Mouse (Mus musculus): ENCODE measurements at regions not wholly inside any gene's neighbourhood (a gene's known extent, or its start where the extent isn't known, plus 50 kb on each side); places are given as distances from the start of the nearest gene placed in this dataset.
A peak's percentile ranks its signal among the peaks of the same experiment; 100 is the strongest.

- no peak overlapping the region for H3K4me3 ChIP-seq
- WGBS: 5% methylated on average over 10 of the region's 10 CpGs
- H3K27ac ChIP-seq (replicated peaks): peak overlapping the region; percentile 100
- peak overlapping the region; percentile 24; the same call in 1 of the 2 replicates for H3K4me2 ChIP-seq (replicated peaks)
- H3K9me3 ChIP-seq: no peaks in the 10 kb centered on the region
- H3K4me1 ChIP-seq: peaks cover 83% of the 10 kb centered on the region
- no peak for ATAC-seq (ENCODE audit: low FRiP score, low read depth)
- peak overlapping the region; percentile 56; the same call in 1 of the 2 replicates for H3K9ac ChIP-seq (replicated peaks)
- H3K27me3 ChIP-seq: no peaks in the 10 kb centered on the region
- no peaks in the 10 kb centered on the region for H3K36me3 ChIP-seq
Observed at GRCm38 (mm10) chr2:30723059-30723587, 80.3 kb downstream of the 1700001O22Rik start.

DNA sequence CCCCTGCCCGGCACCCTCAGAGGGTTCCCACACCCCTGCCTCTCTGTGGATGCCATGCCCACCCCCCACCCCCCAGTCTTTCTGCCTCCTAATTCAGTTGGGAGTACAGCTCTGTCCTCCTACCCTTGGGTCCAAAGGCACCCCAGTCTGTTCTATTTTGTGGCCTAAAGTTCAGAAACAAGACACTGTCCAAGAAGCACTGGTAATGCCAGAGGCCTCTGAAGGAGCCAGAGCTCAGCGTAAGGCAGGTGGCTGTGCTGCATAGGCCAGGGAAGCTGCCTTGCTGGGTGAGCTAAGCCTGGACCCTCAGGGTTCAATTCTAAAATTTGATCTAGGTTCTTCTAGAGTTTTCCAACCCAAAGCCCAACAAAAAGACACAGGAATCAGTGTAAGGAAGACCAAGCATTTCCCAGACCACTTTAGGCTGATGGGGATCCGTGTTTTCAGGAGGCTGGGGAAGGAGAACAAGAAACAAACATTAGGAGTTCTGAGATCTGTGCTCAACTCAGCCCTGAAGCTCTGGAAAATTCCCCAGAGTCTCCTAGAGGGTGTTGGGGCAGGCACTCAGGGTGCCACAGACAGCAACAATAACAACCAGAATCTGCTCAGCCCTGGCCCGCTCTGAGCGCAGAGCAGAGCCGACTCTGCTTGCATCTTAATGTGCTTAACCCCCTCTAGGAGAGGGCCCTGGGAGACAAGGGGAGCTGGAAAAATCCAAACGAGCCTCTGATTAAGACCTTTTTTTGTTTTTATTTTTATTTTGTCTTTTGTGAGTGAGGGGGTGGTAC, 81.0 kb downstream of the 1700001O22Rik start:
- Histone ChIP-seq H3K27ac (replicated peaks) (peak overlapping the region; percentile 100), H3K4me2 (replicated peaks) (peak overlapping the region; percentile 24; the same call in 1 of the 2 replicates), H3K36me3 (no peaks in the 10 kb centered on the region), H3K9ac (replicated peaks) (peak overlapping the region; percentile 56), H3K4me1 (peaks cover 90% of the 10 kb centered on the region), H3K4me3 (no peak overlapping the region), H3K9me3 (no peaks in the 10 kb centered on the region), H3K27me3 (no peaks in the 10 kb centered on the region)
- 7% methylated on average over 7 of the region's 7 CpGs for WGBS
- ATAC-seq (ENCODE audit: low FRiP score, low read depth): no peak

- Histone ChIP-seq H3K4me2 (replicated peaks) (peak overlapping the region; percentile 24; the same call in 1 of the 2 replicates), H3K9me3 (no peaks in the 10 kb centered on the region), H3K27me3 (no peaks in the 10 kb centered on the region), H3K9ac (replicated peaks) (peak overlapping the region; percentile 56), H3K4me3 (no peak overlapping the region), H3K27ac (replicated peaks) (peak overlapping the region; percentile 100), H3K4me1 (peaks cover 97% of the 10 kb centered on the region), H3K36me3 (no peaks in the 10 kb centered on the region)
- WGBS: 6% methylated on average over 12 of the region's 12 CpGs
- peak; percentile 77 for ATAC-seq (ENCODE audit: low FRiP score, low read depth)
Observed at GRCm38 (mm10) chr2:30721473-30722262, 81.8 kb downstream of the 1700001O22Rik start.

DNA sequence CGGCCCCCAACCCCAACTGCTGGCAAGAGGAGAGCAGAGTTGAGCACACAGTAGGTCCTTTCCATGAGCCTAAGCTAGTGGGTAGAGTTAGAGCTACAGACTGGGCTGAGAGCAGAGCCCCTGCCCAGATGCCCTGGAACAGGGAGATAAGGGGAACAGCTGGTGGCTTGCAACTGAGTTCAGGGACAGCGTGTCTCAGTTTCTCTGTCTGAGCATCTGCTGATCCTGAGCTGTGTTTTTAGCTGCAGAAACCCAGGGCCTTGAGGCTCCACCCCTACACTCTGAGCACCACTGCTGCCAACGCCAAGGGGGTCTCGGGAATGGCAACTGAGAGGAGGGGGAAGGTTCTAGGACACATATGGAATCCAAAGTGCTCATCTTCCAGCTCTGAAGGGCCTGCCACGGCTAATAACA, 82.4 kb downstream of the 1700001O22Rik start:
- WGBS: 54% methylated on average over 5 of the region's 5 CpGs
- H3K4me2 ChIP-seq (replicated peaks): peak overlapping the region; percentile 57; the same call in 1 of the 2 replicates

GRCm38 (mm10) chr2:30720291-30720690, 83.2 kb downstream of the 1700001O22Rik start:
- H3K27me3 ChIP-seq: no peaks in the 10 kb centered on the region

More for the DNA sequence above, 82.4 kb downstream of the 1700001O22Rik start:
- Histone ChIP-seq H3K27me3 (no peaks in the 10 kb centered on the region), H3K9me3 (no peaks in the 10 kb centered on the region), H3K27ac (replicated peaks) (peak overlapping the region; percentile 100), H3K4me3 (no peak overlapping the region), H3K4me1 (peaks cover 97% of the 10 kb centered on the region), H3K36me3 (no peaks in the 10 kb centered on the region), H3K9ac (replicated peaks) (peak overlapping the region; percentile 80)
- ATAC-seq (ENCODE audit: low FRiP score, low read depth): no peak

GRCm38 (mm10) chr2:30719611-30720290, 83.7 kb downstream of the 1700001O22Rik start:
- Histone ChIP-seq H3K4me3 (peak overlapping the region; percentile 28), H3K4me2 (replicated peaks) (peak overlapping the region; percentile 57), H3K4me1 (peaks cover 87% of the 10 kb centered on the region), H3K9ac (replicated peaks) (peak overlapping the region; percentile 80), H3K9me3 (no peaks in the 10 kb centered on the region), H3K27me3 (no peaks in the 10 kb centered on the region), H3K36me3 (no peaks in the 10 kb centered on the region), H3K27ac (replicated peaks) (peak overlapping the region; percentile 100)
- ATAC-seq (ENCODE audit: low FRiP score, low read depth): no peak
- 15% methylated on average over 8 of the region's 8 CpGs for WGBS

More at GRCm38 (mm10) chr2:30720291-30720690, 83.2 kb downstream of the 1700001O22Rik start:
- peak overlapping the region; percentile 100 for H3K27ac ChIP-seq (replicated peaks)
- H3K4me2 ChIP-seq (replicated peaks): peak overlapping the region; percentile 57
- peak overlapping the region; percentile 28 for H3K4me3 ChIP-seq
- ATAC-seq (ENCODE audit: low FRiP score, low read depth): no peak
- WGBS: 23% methylated on average over 5 of the region's 5 CpGs
- peaks cover 93% of the 10 kb centered on the region for H3K4me1 ChIP-seq
- H3K9me3 ChIP-seq: no peaks in the 10 kb centered on the region
- no peaks in the 10 kb centered on the region for H3K36me3 ChIP-seq
- peak overlapping the region; percentile 80 for H3K9ac ChIP-seq (replicated peaks)

GRCm38 (mm10) chr2:30718741-30719381, 84.6 kb downstream of the 1700001O22Rik start:
- peak; percentile 7 for ATAC-seq (ENCODE audit: low FRiP score, low read depth)
- WGBS: under 1% methylated on average over 26 of the region's 29 CpGs

DNA sequence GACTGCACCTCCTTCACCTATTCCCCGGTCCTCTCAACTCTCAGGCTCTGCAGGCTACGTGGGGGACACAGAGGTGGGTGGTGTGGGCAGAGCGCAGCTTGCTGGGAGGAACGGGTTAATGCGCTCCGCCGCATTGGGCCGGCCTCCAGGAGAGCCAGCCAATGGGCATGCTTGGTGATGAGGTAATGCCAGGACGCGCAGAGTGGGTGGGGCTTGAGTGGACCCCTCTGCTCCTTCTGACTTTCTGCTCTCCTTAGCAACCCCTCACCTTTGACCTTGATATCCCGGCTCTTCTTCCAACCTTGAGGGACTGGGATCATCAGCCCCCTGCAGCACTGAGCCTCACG, 85.2 kb downstream of the 1700001O22Rik start:
- Histone ChIP-seq H3K9ac (replicated peaks) (peak overlapping the region; percentile 49; the same call in 1 of the 2 replicates), H3K4me3 (peak overlapping the region; percentile 28), H3K4me1 (peaks cover 80% of the 10 kb centered on the region), H3K4me2 (replicated peaks) (peak overlapping the region; percentile 57), H3K27me3 (no peaks in the 10 kb centered on the region), H3K9me3 (no peaks in the 10 kb centered on the region), H3K36me3 (no peaks in the 10 kb centered on the region), H3K27ac (replicated peaks) (peak overlapping the region; percentile 100)
- peak; percentile 69 for ATAC-seq (ENCODE audit: low FRiP score, low read depth)
- whole genome bisulfite sequencing: 0% methylated on average over 12 of the region's 12 CpGs

More at GRCm38 (mm10) chr2:30718741-30719381, 84.6 kb downstream of the 1700001O22Rik start:
- peak overlapping the region; percentile 28 for H3K4me3 ChIP-seq
- peak overlapping the region; percentile 100 for H3K27ac ChIP-seq (replicated peaks)
- H3K27me3 ChIP-seq: no peaks in the 10 kb centered on the region
- H3K9ac ChIP-seq (replicated peaks): peak overlapping the region; percentile 80
- H3K9me3 ChIP-seq: no peaks in the 10 kb centered on the region
- peak overlapping the region; percentile 57 for H3K4me2 ChIP-seq (replicated peaks)
- H3K36me3 ChIP-seq: no peaks in the 10 kb centered on the region
- peaks cover 80% of the 10 kb centered on the region for H3K4me1 ChIP-seq

GRCm38 (mm10) chr2:30717566-30718328, 85.7 kb downstream of the 1700001O22Rik start:
- WGBS: 2% methylated on average over 16 of the region's 16 CpGs
- no peak overlapping the region for H3K4me3 ChIP-seq
- H3K4me2 ChIP-seq (replicated peaks): peak overlapping the region; percentile 57
- H3K4me1 ChIP-seq: peaks cover 80% of the 10 kb centered on the region
- no peaks in the 10 kb centered on the region for H3K27me3 ChIP-seq
- no peaks in the 10 kb centered on the region for H3K9me3 ChIP-seq
- ATAC-seq (ENCODE audit: low FRiP score, low read depth): no peak
- peak overlapping the region; percentile 41 for H3K9ac ChIP-seq (replicated peaks)
- peak overlapping the region; percentile 100 for H3K27ac ChIP-seq (replicated peaks)
- no peaks in the 10 kb centered on the region for H3K36me3 ChIP-seq

- WGBS: 2% methylated on average over 24 of the region's 24 CpGs
- H3K36me3 ChIP-seq: no peaks in the 10 kb centered on the region
- H3K4me3 ChIP-seq: no peak overlapping the region
- no peak for ATAC-seq (ENCODE audit: low FRiP score, low read depth)
- peak overlapping the region; percentile 31 for H3K4me2 ChIP-seq (replicated peaks)
- H3K27me3 ChIP-seq: no peaks in the 10 kb centered on the region
- no peaks in the 10 kb centered on the region for H3K9me3 ChIP-seq
- H3K27ac ChIP-seq (replicated peaks): peak overlapping the region; percentile 100
- peaks cover 80% of the 10 kb centered on the region for H3K4me1 ChIP-seq
- H3K9ac ChIP-seq (replicated peaks): peak overlapping the region; percentile 51
Observed at GRCm38 (mm10) chr2:30716580-30717565, 86.6 kb downstream of the 1700001O22Rik start.

Data from midbrain, embryonic 12.5 days (tissue).